Mouse (Mus musculus): ENCODE measurements around the gene Rab36.

DNA sequence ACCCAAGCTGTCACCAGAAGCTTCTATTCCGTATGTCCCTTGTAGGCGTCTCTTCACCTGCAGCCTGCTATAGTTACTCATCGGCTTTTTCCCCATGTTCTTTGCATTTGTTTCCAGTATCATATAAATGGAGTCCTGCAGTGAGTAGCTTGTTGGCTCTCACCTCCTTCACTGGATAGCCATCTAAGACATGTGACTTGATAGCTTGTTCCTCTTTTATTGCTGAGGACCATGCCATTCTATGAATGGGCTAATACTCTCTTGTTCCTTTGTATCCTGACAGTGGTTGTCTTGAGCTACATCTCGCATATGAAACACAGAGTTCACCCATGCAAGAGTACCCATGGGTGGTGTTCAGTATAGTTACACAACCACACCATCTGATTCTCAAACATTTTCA lies 51.6 kb downstream of the Rab36 start:
- TF ChIP-seq CTCF (IDR thresholded peaks at IDR 0.05; ENCODE audit: borderline replicate concordance, extremely low read depth, insufficient read depth, insufficient read length) (no peak), POLR2A (IDR thresholded peaks at IDR 0.05; ENCODE audit: borderline replicate concordance, extremely low read depth, insufficient read depth, insufficient read length, poor library complexity, severe bottlenecking) (no peak)
